Mouse (Mus musculus): Measurements from ENCODE around the gene Dpep2nb. TPM values are rescaled to one million over a fixed set of nuclear protein-coding genes. Genes with fewer than 3 reads are reported as not detected.

Dpep2nb gene
- polyA plus RNA-seq (2012; ENCODE audit: low replicate concordance), result not detected in 2 replicates

DNA sequence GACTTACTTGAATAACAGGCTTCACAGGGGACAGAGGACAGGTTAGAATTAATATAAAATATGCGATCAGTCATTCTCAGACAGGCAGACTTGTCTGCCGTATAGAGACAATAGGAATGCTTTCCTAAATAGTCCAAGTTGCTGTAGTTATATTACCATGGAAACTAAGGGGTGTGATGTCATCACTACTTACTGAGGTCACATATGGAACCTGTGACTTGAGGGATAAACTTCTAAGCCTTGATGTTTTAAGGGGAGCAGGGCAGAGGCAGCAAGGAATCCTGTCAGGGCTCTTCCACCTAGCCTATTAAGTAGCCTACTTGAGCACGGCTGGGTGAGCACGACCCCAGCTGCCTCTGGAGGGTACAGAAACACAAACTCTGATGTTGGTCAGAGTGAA is at the start of gene Dpep2nb:
Gene Dpep2nb (minus strand): TSS at position 101 of the 400 bp plus-strand sequence.

GRCm38 (mm10) chr8:106011643-106011986 is 5.8 kb upstream of the Dpep2nb start, which contains the start of gene Ddx28:
Gene Ddx28, minus strand, starts transcription at chr8:106011882.

DNA sequence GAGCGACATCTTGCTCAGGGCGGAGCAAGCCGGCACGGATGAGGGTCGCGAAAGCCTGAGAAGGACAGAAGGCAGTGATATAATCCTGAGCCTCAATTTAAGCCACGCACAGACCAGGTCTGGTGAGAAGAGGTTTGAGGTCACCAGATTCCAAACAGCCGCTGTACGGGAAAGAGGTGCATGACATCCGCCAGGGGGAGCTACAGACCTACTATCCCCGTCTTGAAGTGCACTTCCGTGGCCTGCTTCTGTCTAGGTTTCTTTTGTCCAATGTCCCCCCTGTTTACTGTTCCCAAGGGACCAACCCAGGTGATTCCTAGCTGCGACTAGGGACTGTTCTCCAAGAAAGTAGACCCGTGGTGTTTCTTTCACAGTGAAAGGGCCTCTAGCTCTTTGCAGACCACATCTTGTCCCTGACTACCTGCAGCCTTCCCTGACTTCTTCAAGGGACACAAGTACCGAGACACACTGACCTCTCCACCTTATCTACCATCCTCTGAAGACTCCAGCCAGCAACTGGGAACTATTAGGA is 14.9 kb downstream of the Dpep2nb start, which contains the start of gene Dus2:
Gene Dus2 (plus strand): TSS at position 482 of the 532 bp plus-strand sequence.

DNA sequence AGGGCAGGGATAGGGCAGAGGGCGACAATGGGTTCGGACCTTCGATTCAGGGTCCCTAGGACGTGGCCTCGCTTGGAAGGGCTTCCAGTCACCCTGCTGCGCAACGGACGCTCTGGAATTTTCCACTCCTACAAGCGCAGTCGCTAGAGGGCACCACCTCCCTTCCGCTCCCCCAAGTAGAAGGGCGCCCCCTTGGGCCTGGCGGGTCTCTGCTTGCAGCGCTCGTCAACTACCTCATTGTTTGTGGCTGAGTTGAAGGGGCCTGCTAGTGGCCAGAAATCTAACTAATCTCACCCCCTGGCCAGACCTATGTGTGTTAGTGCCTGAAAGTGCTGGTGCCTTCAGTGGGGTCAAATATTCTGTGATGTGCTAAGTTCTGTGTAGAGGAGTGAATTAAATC is 26.4 kb downstream of the Dpep2nb start, which contains the start of gene Dpep3:
Gene Dpep3 (minus strand): TSS at position 105 of the 400 bp plus-strand sequence.

DNA sequence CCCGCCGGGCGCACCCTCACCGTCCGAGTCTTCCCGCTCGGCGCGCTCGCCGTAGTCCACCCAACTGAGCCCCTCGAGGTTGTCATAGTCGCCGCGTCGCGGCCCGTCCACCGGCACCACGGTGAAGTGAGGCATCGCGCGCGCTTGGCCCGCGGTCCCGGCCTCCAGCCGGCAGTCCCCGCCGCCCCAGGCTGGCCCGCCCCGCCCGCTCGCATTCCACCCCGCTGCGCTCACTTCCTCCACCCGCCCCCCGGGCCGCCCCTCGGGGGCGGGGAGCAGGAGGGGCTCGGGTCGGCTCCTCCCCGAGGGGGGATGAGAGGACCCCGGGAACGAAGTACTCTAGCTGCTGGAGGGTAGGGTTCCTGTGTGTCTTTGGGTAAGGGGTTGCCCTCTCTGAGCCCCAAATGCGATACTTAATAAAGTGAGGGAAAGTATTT is 39.9 kb downstream of the Dpep2nb start, which contains the start of gene Slc12a4:
Gene Slc12a4 (minus strand): TSS at position 193 of the 437 bp plus-strand sequence.

Other genes with a start within 250 kb of the Dpep2nb start
- gene Gfod2, start 247.3 kb downstream of the Dpep2nb start, polyA plus RNA-seq (2012; ENCODE audit: low replicate concordance), result 4.4 and 7.9 TPM in 2 replicates
- gene Ranbp10, start 178.6 kb downstream of the Dpep2nb start, polyA plus RNA-seq (2012; ENCODE audit: low replicate concordance), result 43.5 and 111 TPM in 2 replicates
- gene Tsnaxip1, start 178.2 kb downstream of the Dpep2nb start, polyA plus RNA-seq (2012; ENCODE audit: low replicate concordance), result not detected in 2 replicates
- gene Cenpt, start 152.7 kb downstream of the Dpep2nb start, polyA plus RNA-seq (2012; ENCODE audit: low replicate concordance), result 14.1 and 23.1 TPM in 2 replicates
- 18.1 and 52.4 TPM in 2 replicates for gene Thap11, start 150.8 kb downstream of the Dpep2nb start, polyA plus RNA-seq (2012; ENCODE audit: low replicate concordance)
- gene Nutf2, start 145.4 kb downstream of the Dpep2nb start, polyA plus RNA-seq (2012; ENCODE audit: low replicate concordance), result 81.1 and 133 TPM in 2 replicates
- gene Edc4, start 125.1 kb downstream of the Dpep2nb start, polyA plus RNA-seq (2012; ENCODE audit: low replicate concordance), result 14.8 and 34.3 TPM in 2 replicates
- gene Nrn1l, start 112.4 kb downstream of the Dpep2nb start, polyA plus RNA-seq (2012; ENCODE audit: low replicate concordance), result 3.1 and 7.0 TPM in 2 replicates
- 4.1 and 19.3 TPM in 2 replicates for gene Pskh1, start 105.5 kb downstream of the Dpep2nb start, polyA plus RNA-seq (2012; ENCODE audit: low replicate concordance)
- gene Ctrl, start 72.1 kb downstream of the Dpep2nb start, polyA plus RNA-seq (2012; ENCODE audit: low replicate concordance), result 0.21 and 1.7 TPM in 2 replicates
- gene Psmb10, start 67.5 kb downstream of the Dpep2nb start, polyA plus RNA-seq (2012; ENCODE audit: low replicate concordance), result 109 and 171 TPM in 2 replicates
- 1.2 and 4.9 TPM in 2 replicates for gene Lcat, start 62.6 kb downstream of the Dpep2nb start, polyA plus RNA-seq (2012; ENCODE audit: low replicate concordance)
- 28.3 and 35.5 TPM in 2 replicates for gene Slc12a4, start 39.9 kb downstream of the Dpep2nb start, polyA plus RNA-seq (2012; ENCODE audit: low replicate concordance)
- not detected in 2 replicates for gene Dpep3, start 26.5 kb downstream of the Dpep2nb start, polyA plus RNA-seq (2012; ENCODE audit: low replicate concordance)
- gene Dus2, start 14.6 kb downstream of the Dpep2nb start, polyA plus RNA-seq (2012; ENCODE audit: low replicate concordance), result 2.9 and 6.0 TPM in 2 replicates
- gene Ddx28, start 5.9 kb upstream of the Dpep2nb start, polyA plus RNA-seq (2012; ENCODE audit: low replicate concordance), result 20.3 and 22.1 TPM in 2 replicates
- gene Nfatc3, start 52.9 kb upstream of the Dpep2nb start, polyA plus RNA-seq (2012; ENCODE audit: low replicate concordance), result 11.8 and 20.8 TPM in 2 replicates
- 0.09 TPM in 1 of 2 replicates, not detected in the other for gene Esrp2, start 131.0 kb upstream of the Dpep2nb start, polyA plus RNA-seq (2012; ENCODE audit: low replicate concordance)
- gene Pla2g15, start 144.4 kb upstream of the Dpep2nb start, polyA plus RNA-seq (2012; ENCODE audit: low replicate concordance), result 9.8 and 15.4 TPM in 2 replicates
- gene Slc7a6, start 162.9 kb upstream of the Dpep2nb start, polyA plus RNA-seq (2012; ENCODE audit: low replicate concordance), result 0.93 and 1.3 TPM in 2 replicates
- 13.4 and 14.1 TPM in 2 replicates for gene Slc7a6os, start 205.0 kb upstream of the Dpep2nb start, polyA plus RNA-seq (2012; ENCODE audit: low replicate concordance)
- 3.3 and 44.3 TPM in 2 replicates for gene Prmt7, start 205.0 kb upstream of the Dpep2nb start, polyA plus RNA-seq (2012; ENCODE audit: low replicate concordance)

All from leukemia stem cell, adult 10-12 weeks (primary cell).